Mouse (Mus musculus) erythroblast, embryonic 14.5 days (primary cell): Measurements from ENCODE around the gene Nek11.

ENCODE experiments used
- GATA1 ChIP-seq: IDR thresholded peaks from 2 replicates; pipeline ENCODE4 v1.6.1; 2012; ENCODE audit warnings: low read length, inconsistent platforms, mixed read lengths
- TAL1 ChIP-seq: IDR thresholded peaks from 3 replicates; pipeline ENCODE4 v1.6.1; 2012; ENCODE audit warnings: low read length, inconsistent platforms, mixed read lengths

DNA sequence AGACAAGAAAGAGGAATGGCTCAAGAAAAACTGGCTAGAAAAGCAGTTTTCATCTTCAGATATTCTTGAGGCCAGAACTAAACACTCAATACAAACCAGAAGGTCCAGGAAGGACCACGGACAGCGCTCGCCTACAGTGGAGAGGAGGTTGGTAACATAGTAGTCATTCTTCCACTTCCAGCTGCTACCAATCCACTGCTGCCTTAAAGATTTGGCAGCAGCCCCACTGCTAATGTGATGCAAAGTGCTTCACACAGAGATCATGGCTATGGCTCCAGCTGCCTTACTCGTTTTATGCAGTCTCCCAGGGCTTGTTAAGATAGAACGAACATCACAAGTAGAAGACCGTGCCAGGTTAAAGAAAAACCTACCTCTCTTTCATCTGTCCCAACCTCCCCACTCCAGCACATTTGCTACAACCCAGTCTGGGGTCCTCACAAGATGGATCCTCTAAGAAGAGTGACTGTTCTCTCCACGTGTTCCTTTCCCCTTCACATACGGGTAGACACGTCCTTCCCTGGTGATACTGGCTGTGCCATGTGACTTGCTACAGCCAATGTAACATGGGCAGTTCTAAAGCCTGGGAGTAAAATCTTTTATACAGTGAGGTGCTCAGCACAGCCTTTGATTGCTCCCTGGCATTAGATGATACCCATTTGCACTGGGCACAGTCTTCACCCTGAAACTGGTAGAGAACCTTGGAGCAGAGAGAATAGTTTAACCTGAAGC, 85.6 kb downstream of the Nek11 start:
- TF ChIP-seq GATA1 (no peak), TAL1 (no peak)
